Mouse (Mus musculus) embryonic fibroblast, embryonic 13.5 days (primary cell): ENCODE measurements around the gene Gm11627. TPM values are rescaled to one million over a fixed set of nuclear protein-coding genes. Genes with fewer than 3 reads are reported as not detected.

Experiments used
- H3K27ac ChIP-seq: 2 replicates; pipeline ENCODE4 v1.5.1; 2012; ENCODE audit warnings: low read length, control low read depth, inconsistent platforms; ENCODE audit not compliant: insufficient read depth
- H3K4me1 ChIP-seq: 2 replicates; pipeline ENCODE4 v1.6.1; 2011; ENCODE audit warnings: low read length; ENCODE audit not compliant: control insufficient read depth, insufficient read depth
- H3K4me3 ChIP-seq: 2 replicates; pipeline ENCODE4 v1.5.1; 2011; ENCODE audit warnings: mild to moderate bottlenecking, control low read depth, low read length; ENCODE audit not compliant: insufficient read depth
- CTCF ChIP-seq: IDR thresholded peaks from 2 replicates; pipeline ENCODE4 v1.5.1; 2011; ENCODE audit warnings: mild to moderate bottlenecking, control low read depth, low read length, moderate library complexity, borderline replicate concordance; ENCODE audit not compliant: insufficient read depth
- POLR2A ChIP-seq: IDR thresholded peaks from 2 replicates; pipeline ENCODE4 v1.6.1; 2011; ENCODE audit warnings: low read depth, mild to moderate bottlenecking, control low read depth, low read length, moderate library complexity
- polyA plus RNA-seq: library from polyadenylated mRNA; stranded (reverse); fragments of >200 nt; gene quantifications from 2 replicates; pipeline ENCODE4 v1.2.4, GENCODE M21; 2011; ENCODE audit warnings: low read depth; ENCODE audit not compliant: missing spikeins, insufficient read length

Gene Gm11627
- 2.5 and 3.2 TPM in 2 replicates for polyA plus RNA-seq

DNA sequence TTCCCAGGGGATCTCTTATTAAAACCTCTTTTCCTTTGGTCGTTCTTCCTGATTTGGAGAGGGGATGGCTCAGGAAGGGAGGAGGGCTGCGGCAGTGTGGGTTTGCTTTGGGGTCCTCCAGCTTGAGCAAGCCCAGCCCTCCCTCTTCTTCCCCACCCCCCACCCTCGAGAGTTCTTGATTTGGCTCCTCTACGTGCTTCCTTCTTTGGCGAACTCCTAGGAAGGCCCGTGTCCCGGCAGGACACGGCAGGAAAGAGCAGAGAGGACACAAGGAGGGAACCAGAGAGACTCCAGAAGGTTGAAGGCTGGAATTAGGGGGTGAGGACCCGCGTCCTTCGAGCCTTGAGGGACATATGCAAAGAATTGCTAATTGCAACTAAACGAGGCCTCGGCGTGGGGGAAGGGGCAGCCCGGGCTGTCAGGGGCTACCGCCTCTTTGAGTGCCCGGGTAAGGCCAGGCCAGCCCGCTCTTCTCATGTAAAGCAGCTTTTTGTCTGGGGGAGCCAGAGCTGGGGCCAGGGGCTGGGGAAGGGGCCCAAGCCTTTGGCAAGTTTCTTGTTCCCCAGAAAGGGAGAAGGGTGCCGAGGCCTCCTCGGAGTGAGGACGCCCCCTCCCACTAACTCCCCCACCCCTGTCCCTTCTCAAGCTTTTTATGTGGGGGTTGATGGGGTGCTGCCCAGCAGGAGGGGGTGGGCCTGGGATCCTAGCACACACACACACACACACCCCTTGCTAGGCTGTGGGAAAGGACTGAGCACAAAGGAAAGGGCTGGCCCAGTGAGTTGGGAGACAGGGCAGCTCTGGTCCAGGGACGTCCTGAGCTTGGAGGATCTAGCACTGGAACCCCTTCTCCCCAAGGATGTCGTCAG lies at the start of gene Gm11627:
Gene Gm11627, minus strand, starts transcription at position 297 of the 869 bp plus-strand sequence.
- peak within 1 kb of the TSS; percentile 53 for H3K27ac ChIP-seq
- no peak for TF ChIP-seq CTCF
- TF ChIP-seq POLR2A: 0 out of 2 replicates have a peak, but pooled peaks have one; percentile 4
- peaks cover 15% of the 10 kb centered on the region for H3K4me1 ChIP-seq
- no peak within 1 kb of the TSS for H3K4me3 ChIP-seq

DNA sequence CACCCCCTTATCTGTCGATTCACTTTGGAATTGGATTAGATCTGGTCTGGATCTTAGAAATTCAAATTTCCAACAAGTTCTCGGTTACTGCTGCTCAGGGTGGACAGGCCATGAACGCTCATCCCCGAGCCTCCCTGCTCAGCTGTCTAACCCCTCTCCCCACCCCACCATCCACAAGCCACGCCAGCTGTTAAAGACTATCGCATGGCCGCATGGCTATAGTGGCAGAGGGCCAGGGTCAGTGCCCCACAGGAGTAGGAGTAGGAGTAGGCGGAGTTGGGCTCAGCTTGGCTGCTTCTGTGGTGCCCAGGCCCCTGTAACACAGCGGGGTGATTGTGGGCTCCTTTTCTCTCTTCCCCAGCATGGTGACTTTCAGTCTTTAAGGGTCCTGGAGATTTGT lies 49.3 kb upstream of the Gm11627 start:
- TF ChIP-seq POLR2A: no peak
- no peak for TF ChIP-seq CTCF
- peaks cover 12% of the 10 kb centered on the region for H3K4me1 ChIP-seq
- H3K4me3 ChIP-seq: no peak overlapping the region
- no peak overlapping the region for H3K27ac ChIP-seq

DNA sequence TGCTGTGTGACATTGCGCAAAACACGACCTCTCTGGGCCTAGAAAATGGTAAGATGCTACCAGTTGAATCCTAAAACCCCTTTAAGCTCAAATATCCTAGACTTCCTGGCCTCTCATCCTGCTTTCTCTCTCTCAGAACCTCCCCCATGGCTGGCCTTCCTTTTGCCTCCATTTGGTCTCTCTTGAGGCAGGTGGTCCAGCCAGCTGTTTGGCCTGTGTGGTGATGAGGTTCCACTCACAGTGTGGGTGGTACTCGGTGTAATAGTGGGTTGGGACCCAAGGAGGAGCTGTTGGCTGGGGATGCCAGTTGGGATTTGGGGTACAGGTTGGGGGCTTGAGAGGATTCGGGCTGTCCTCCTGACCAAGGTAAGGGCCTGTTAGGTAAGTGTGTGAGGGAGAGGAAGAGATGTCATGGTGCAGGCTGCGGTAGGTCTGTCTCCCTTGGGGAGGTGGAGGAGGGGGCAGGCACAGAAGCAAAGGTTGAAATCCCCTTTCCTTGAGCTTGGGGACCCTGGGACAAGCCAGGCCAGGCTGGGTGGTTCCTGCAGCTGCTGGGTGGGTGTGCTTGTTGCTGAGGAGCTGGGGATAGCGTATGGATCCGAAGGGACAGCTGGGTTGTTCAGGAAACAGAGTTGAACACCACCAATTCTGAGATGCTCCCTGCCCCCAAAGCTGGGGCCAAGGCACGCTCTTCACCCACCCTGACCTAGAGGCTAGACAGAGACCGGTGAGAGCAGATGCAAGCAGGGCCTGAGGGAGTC lies 48.1 kb upstream of the Gm11627 start:
- no peak overlapping the region for H3K4me3 ChIP-seq
- H3K27ac ChIP-seq: no peak overlapping the region
- TF ChIP-seq CTCF (no peak), POLR2A (no peak)
- H3K4me1 ChIP-seq: peaks cover 14% of the 10 kb centered on the region

DNA sequence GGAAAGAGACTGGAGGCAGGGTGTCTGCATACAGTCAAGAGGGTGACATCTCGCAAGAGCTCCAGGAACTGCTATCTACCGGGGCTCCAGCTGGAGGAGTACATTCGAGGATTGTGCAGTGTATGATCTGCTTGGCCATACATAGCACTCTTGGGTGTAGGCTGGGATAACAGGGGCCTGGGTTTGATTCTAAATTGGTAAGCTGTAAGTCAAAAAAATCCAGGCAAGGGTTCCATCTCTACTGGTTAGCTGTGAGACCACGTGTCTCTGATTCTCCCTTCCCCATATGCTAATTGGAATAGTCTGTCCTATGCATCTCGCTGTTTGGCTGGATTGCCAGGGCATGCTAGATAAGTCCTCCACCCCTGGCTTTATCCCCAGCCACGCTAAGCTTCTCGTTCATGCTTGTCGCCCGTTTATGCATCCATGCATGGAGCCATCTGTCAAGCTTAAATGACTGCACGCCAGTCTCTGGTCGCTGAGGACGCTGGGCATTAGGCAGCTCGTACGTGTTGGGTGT lies 45.7 kb upstream of the Gm11627 start:
- no peak for TF ChIP-seq POLR2A
- TF ChIP-seq CTCF: no peak
- Histone ChIP-seq H3K4me3 (no peak overlapping the region), H3K4me1 (peaks cover 14% of the 10 kb centered on the region), H3K27ac (peak overlapping the region; percentile 89)

DNA sequence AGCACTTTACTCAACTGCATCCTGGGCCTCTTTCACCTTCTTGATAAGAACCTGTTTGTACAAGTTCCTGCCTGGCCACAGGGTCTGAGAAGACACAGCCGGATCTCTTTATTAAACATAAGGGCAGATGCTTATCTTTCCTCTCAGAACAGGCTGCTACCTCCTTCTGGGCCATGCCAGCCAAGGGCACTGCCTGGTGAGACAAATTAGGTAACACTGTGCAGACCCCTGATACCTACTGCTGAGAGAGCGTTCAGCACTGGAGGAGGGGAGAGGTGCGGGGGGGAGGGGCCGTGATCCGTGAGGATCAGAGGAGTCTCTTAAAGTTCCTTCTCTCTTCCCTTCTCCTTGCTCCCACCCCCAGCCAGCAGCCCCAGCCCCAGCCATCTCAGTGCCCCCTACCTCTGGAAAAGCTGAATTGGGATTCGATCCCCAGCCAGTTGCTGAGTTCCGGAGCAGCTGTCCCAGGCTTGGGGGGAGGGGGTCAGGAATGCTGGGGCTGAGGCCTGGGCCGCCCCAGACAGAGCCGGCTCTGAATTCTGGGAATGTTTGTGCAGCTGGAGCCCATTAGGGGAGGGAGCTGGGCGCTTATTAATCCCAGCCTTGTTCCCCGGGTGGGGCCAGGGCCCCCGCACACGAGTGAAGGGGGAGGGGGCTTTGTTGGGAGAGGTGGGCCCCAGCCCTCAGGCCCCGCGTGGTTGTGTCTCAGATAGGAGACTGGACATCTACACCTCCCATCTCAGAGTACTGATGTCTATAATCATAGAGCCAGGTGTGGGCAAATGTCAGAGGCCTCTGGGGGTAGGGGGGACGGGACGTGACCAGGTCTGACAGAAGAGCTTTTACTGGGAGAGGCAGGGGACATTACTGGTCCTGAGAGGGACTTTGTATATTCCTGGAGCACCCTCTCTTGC lies 44.9 kb upstream of the Gm11627 start:
- peaks cover 14% of the 10 kb centered on the region for H3K4me1 ChIP-seq
- H3K27ac ChIP-seq: peak overlapping the region; percentile 89
- no peak overlapping the region for H3K4me3 ChIP-seq
- TF ChIP-seq POLR2A: peak; percentile 33; the same call in 1 of the 2 replicates
- TF ChIP-seq CTCF: no peak

DNA sequence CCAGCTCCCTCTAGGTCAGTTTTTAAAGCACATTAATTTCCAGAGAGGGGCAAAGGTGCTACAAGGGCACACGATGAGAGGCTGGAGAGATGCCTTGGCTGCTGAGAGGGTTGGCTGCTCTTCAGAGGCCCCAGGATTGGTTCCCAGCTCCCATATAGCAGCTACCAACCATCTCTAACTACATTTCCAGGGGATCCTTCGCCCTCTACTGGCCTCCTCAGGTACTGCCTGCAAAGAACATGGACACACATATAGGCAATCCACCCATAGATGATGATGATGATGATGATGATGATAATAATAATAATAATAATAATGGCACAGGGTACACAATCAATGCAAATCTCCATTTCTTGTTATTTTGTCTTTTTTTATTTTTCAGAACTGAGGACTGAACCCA lies 40.2 kb upstream of the Gm11627 start:
- H3K4me1 ChIP-seq: peaks cover 7% of the 10 kb centered on the region; the same call in 1 of the 2 replicates
- no peak for TF ChIP-seq POLR2A
- TF ChIP-seq CTCF: no peak
- no peak overlapping the region for H3K4me3 ChIP-seq
- H3K27ac ChIP-seq: no peak overlapping the region

DNA sequence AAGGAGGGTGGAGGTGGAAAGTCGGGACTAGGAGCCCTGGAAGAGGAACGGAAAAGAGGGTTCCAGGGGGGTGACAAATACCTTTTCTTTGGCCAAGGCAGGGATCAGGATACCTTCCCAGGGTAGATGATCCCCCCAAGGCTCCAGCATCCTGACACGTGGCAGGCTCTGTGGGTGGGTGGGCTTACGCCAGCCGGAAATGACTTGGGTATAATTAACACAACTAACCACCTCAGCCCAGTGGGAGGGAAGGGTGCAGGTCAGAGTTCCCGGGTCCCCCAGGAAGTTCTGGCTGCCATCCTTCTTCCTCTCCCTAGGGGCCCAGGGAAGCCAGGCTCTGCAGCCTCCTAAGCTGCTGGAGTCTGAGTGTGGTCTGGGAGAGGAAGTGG lies 32.0 kb upstream of the Gm11627 start:
- Histone ChIP-seq H3K27ac (no peak overlapping the region), H3K4me1 (peaks cover 14% of the 10 kb centered on the region), H3K4me3 (no peak overlapping the region)
- TF ChIP-seq POLR2A (no peak), CTCF (no peak)

DNA sequence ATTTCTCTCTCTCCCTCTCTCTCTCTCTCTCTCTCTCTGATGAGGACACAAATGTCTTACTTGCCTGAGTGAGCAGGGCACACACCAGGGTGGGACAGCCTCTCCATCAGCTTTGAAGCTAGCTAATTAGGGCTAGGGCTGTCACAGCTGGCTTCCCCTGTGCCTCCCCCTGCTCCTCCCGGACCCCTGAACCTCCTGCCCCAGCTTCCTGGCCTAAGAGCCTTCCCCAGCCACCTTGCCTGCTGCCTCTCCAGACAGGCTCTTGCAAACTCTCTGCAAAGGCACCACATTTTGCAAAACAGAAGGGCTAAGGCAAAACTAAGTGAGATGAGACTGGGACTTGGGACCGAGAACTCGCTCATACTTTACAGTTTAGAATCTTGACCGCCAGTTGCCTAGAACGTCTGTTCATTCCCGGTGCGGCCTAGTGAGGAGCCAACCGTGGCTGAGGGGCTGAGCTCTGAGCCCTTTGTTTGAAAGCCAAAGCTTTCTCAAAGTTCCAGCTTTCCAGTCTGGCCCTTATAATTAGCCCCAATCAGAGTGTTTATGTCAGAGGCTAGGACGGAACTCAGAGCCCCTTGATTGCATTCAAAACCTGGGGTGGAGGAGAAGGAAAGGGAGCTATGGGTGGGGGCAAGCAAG lies 31.5 kb upstream of the Gm11627 start:
- TF ChIP-seq CTCF (no peak), POLR2A (no peak)
- no peak overlapping the region for H3K27ac ChIP-seq
- no peak overlapping the region for H3K4me3 ChIP-seq
- peaks cover 14% of the 10 kb centered on the region for H3K4me1 ChIP-seq
